Mouse (Mus musculus) testis, adult 2 months (tissue): ENCODE results near the gene Treh.

ENCODE experiments used
- CTCF ChIP-seq: fragments of 200-500 bp; IDR thresholded peaks from 2 replicates; pipeline ENCODE4 v1.5.1; 2012; ENCODE audit warnings: low read depth, mild to moderate bottlenecking, inconsistent platforms, low read length, moderate library complexity; ENCODE audit not compliant: control insufficient read depth, insufficient read depth, insufficient replicate concordance
- POLR2A ChIP-seq: fragments of 200-500 bp; IDR thresholded peaks from 2 replicates; pipeline ENCODE4 v1.6.1; 2012; ENCODE audit warnings: low read depth, mild to moderate bottlenecking, inconsistent platforms, low read length, moderate library complexity; ENCODE audit not compliant: control insufficient read depth

DNA sequence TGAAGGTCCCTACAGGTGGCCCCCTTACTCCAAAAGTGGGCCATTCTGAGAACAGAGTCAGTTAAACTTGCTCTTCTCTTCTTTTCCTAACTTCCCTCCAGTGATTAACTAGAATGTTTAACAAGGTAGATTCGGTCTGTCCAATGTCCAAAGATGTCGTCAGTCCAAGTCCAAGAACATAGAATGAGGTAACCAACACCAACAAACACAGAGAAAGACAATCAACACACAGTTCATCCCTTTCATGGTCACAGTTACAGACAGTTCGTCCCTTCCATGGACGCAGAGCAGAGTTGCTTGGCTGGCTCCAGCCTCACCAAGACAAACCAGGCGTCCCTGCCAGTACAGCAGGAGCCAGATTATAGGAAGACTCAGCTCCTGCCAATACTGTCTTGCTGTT, 1.6 kb upstream of the Treh start:
- TF ChIP-seq CTCF (no peak), POLR2A (no peak)
